Mouse (Mus musculus) neural tube, embryonic 10.5 days (tissue): ENCODE measurements around the gene Mrpl52.

ENCODE experiments used
- DNase-seq: peaks from one replicate; pipeline ENCODE4 v3.0.0-alpha.2; 2017; ENCODE audit warnings: low spot score; ENCODE audit errors: extremely low spot score

Mrpl52 gene

DNA sequence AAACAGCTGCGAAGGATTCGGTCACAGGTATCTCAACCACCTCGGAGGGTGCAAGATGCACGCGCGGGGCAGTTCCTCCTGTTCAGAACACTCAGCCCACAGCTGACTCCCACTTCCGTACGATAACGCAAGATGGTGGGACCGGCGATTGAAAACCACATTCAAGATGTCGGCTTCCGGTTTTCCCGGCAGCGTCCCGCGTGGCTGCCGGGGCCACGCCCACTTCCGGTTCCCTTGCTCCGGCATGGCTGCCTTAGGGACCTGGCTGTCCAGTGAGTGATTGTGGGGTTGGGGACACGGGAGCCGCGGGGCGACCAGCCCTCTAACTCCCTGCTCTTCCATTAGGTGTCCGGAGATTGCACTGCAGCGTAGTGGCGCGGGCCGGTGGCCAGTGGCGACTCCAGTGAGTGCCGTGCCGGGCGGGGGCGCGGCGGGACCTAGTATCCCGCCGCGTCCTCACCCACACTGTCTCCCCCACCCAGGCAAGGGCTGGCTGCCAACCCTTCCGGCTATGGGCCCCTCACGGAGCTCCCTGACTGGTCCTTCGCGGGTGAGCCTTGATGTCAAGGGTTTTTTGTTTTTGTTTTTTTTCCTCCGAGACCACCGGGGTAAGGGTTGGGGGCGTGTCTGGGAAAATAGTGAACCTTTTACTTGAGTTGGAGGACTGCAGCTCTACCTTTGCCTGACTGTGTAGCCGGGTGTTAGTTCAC lies at the start of gene Mrpl52:
Mrpl52 (plus strand) TSS at position 221 of the 710 bp plus-strand sequence.
- DNase-seq = peak; percentile 96

DNA sequence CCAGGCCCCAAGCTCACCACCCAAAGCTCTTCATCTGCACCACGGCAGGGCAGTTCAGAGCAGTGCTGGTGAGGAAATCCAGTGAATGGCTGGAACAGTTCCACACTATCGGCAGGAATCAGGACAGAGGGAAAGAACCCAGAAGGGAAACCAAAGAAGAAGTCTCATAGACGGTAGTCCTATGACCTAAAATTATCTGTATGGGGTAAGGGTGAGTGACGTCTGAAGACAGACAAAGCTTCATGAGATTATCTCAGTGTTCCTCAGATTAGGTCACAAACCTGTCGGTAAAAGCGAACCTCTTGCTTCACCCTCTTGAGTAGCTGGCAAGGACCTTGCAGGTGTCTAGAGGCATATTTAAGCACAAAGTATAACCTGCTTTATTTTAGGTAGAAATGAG lies 49.5 kb upstream of the Mrpl52 start:
- DNase-seq = no peak

DNA sequence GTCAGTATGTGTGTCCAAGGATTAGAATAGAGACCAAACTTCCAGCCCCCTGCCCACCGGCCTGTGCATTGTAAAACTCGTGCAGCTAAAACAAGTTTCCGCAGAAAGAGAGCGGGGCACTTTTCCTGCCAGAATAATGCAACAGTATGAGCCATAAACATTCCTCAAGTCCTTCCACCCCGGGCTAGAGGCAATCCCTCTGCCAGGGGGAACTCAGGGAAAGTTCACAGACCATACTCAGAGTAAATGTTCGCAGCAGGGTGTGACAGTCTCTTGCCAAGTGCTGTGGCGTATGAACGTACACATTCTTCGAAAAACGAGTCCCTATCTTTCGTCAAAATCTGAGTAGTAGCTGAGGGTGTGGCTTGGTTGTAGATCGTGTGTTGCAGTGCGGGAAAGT lies 47.1 kb upstream of the Mrpl52 start:
- DNase-seq = no peak

DNA sequence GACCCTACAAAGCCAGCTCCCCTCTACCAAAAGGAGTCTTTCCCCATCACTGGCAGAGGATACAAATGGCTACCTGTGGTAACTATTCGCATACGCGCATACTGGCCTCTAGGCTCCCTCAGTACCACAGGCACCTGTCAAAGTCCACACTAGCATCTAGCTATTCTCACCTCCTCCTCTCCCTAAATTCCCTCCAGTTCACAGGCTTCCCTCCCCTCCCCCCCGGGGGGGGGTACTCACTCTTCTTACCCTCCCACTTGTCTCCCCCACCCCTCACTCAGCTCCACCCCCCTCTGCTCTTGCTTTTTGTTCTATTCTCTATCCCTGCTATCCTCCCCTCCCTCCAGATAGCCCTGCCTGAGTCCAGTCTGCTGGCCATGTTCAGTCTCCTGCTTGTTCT lies 46.1 kb upstream of the Mrpl52 start:
- DNase-seq = no peak

- DNase-seq = no peak
Observed at GRCm38 (mm10) chr14:54381816-54382215, 44.9 kb upstream of the Mrpl52 start.

GRCm38 (mm10) chr14:54382641-54383040 lies 44.1 kb upstream of the Mrpl52 start:
- DNase-seq = no peak

- no peak for DNase-seq
Observed at GRCm38 (mm10) chr14:54383355-54383771, 43.3 kb upstream of the Mrpl52 start.

DNA sequence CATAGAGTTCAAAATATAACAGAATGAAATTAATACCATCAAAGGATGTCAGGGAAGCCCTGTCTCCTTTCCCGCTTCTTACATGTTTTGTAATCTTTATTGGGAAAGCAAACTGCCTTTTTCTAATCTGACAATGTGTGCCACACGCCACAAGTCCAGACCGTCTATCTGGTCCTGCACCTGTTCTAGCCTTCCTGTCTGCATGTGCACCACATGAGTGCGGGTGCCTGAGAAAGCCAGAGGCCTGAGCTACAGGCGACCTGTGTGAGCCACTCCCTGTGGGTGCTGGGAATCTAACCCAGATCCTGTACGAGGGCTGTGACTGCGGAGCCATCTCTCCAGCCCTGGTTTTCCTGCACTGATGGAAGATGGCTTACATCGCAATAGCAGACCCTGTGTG lies 42.3 kb upstream of the Mrpl52 start:
- no peak for DNase-seq

DNA sequence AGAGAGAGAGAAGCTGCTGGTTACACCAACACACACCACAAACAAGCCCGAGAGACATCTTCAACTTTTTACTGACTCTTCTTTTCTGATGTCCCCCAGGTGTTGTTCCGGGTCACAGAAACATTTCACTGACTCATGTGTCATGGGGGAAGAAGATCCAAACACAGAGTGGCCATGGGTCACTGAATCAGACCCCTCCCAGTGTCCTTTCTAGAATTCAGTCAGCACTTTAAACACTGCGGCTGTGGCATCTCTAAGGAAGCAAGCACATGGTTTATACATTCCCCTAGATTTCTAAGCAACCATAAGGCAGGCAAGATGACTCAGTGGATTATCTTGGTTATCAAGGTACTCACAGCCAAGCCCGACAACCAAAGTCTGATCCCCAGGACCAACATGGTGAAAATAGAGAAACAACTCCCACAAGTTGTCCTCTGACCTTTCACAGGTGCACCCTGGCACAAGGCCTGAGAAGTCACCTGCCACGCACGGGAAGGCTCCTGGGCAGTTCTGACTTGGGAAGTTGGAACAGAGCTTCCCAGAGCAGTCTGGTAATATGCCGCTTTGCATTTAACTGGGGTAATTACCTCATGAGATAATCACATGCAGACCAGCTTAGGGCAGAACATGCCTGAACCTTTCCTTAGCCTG lies 40.6 kb upstream of the Mrpl52 start:
- no peak for DNase-seq

- DNase-seq = peak; percentile 45
Observed at GRCm38 (mm10) chr14:54387546-54387945, 39.2 kb upstream of the Mrpl52 start.

DNA sequence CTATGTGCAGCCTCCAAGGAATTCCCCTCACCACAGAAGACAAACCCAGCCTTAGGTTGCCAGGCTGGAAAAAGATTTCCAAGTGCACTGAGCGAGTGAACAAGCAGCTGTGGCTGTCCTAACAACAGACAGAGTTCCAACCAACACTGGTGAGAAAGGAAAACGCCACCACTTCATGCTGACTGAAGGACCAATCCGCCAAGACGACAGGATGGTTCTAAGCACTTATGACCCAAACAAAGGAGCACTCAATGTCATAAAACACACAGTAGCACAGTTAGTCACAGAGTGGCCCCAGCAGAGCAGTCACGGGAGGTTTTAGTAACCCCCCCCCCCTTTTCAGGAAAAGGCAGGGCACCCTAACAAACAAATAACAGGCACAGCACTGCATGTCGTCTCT lies 35.9 kb upstream of the Mrpl52 start:
- DNase-seq = no peak

- DNase-seq = no peak
Observed at GRCm38 (mm10) chr14:54393794-54394193, 32.9 kb upstream of the Mrpl52 start.

GRCm38 (mm10) chr14:54394309-54394708 lies 32.4 kb upstream of the Mrpl52 start:
- no peak for DNase-seq

DNA sequence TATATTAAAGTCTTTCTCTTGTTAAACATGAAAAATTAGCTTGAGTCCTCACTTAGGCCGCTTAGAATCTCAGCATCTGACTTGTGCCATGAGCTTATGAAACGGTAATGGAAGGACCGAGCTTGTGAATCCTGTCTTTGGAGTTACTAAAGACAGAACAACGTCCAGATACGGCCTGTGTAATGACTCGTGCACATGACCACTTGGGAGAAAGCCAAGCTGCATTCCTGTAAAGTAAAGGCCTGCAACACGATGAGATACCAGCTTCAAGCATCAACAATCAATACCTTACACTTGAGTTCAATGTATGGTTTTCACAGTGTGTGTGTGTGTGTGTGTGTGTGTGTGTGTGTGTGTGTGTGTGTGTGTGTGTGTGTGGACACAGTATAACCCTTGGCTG lies 30.0 kb upstream of the Mrpl52 start:
- DNase-seq = no peak

- no peak for DNase-seq
Observed at GRCm38 (mm10) chr14:54397872-54398527, 28.7 kb upstream of the Mrpl52 start.

GRCm38 (mm10) chr14:54398528-54398916 lies 28.2 kb upstream of the Mrpl52 start:
- no peak for DNase-seq

- DNase-seq = no peak
Observed at GRCm38 (mm10) chr14:54398921-54399382, 27.8 kb upstream of the Mrpl52 start.

DNA sequence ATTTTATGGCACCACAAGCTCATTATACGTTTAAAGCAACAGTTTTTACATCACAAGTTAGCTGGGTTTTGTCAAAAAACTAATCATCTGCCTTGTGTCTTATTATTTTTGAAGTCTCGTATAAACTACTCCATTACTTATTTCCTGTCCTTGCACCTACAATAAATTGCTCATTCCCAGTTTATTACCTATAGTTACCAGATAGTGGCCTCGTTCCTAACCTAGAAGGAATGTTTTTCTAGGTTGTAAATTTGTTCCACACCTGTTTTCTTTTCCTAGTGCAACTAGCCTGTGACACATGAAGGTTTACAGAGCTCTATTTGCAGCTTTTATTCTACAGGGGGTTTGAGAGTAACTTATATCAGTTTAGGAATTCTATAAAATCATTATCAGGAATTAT lies 25.0 kb upstream of the Mrpl52 start:
- no peak for DNase-seq

DNA sequence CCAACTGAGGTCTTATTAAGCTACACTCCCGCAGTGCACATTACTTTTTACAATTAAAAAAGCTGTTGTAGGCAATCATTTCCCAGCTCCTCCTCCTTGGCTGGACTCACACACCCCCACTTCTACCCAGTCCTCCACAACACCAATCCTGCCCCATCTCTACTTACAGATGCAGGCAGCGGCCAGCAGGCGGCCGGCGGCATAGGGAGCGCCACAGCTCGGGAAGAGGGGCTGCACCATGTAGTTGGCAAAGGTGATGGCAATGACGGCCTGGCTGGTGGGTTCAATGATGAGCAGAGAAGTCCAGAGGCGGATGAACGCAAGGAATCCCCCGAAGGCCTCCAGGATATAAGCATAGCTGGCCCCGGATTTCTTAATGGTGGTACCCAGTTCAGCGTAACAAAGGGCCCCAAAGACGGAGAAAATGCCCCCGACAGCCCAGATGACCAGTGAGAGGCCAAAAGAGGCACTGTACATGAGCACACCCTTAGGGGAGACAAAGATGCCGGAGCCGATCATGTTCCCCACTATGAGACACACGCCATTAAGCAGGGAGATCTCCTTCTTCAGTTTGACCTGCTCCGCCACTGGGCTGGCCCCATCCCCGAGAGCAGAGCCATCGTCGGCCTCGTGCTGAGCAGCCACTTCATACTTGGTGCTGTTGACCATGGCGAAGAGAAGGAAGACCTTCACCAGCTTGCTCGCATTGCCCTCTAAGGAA lies 18.2 kb upstream of the Mrpl52 start:
- DNase-seq = no peak

DNA sequence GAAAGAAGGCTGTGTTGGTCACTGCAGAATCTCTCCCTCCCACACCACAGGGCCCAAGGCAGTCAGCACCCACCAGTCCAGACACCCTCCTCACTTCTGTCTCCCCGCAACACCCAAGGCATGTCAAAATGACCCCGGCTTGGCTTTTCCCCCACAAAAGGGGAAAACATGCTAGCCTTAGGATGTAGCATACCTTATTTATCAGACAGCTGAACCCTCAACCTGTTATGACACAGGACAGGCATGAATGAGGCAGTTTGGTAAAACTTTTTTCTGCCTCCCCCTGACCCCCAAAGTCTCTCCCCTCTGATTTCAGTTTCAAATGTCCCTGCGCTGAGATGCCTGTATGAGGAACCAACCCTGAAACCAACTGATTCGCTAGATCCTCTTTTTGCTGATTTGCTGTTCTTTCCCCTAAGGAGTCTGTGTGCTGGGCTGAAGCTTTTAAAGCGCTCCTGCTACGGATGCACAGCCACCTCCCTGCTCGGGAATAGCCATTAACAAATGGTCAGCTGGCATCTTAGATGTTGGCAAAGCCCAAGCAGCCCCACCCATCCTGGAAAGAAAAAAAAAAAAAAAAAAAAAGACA lies 17.6 kb upstream of the Mrpl52 start:
- no peak for DNase-seq

DNA sequence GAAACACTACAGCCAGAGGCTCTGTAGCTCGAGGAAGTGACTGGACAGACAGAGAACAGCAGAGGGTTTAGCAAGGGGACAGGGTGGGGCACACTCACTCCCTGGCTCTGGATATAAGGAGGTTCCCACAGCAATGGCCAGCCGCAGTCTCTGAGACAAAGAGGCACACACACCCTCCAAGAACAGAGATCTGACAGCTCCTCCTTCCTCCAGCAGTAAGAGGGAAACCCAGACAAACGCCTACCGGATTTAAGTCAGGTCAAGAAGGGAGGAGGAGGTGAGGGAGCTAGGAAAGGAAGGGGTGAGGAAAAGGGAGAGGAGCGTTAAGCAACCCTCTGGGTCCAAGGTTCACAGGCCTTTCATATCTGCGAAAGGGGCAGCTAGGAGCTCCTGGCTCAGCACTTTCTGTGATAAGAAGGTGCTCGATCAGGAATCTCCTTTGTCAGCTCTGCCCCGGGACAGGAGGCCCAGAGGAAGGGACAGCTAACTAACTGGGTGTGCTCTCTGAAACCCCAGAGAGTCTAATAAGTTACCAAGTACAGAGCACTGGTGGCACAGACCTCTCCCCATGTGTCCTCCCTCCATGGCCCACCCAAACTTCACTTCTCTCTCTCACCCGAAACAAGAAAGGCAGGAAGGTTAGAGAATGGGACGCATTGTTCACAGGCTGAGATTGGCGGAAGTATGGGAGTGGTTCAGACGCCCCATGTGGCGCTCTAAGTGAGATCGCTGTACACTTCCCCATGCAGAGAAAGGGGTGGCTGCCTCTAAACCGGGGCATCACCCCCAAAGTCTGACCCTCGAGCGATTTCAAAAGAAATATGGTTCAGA lies 16.5 kb upstream of the Mrpl52 start:
- no peak for DNase-seq
